Mouse (Mus musculus): Measurements from ENCODE around the gene Platr17. TPM values are rescaled to one million over a fixed set of nuclear protein-coding genes. Genes with fewer than 3 reads are reported as not detected.

The Platr17 gene
- total and polyA plus RNA-seq, 3 experiments: not detected

GRCm38 (mm10) chr17:33940981-33941380 is 36.0 kb downstream of the Platr17 start:
- WGBS: 2% methylated on average over 26 of the region's 26 CpGs
- intact Hi-C loops (cut with DNase I): loop anchor here (1.0 kb wide), 3 partner anchors 10 to 14 kb away; partner anchors contain the start of genes B3galt4, Rgl2 and Vps52
- Histone ChIP-seq H3K79me2 (replicated peaks; ENCODE audit: control insufficient read depth, insufficient read depth, low read length) (no peaks in the 10 kb centered on the region), H3K36me3 (ENCODE audit: control insufficient read depth, insufficient read depth, low read length) (no peaks in the 10 kb centered on the region), H3K27me3 (ENCODE audit: control insufficient read depth, insufficient read depth, low read length) (no peaks in the 10 kb centered on the region), H3K4me1 (ENCODE audit: control insufficient read depth, insufficient read depth, low read length) (peaks cover 3% of the 10 kb centered on the region; the same call in 1 of the 2 replicates), H3K4me3 (peak overlapping the region; percentile 76), H3K27ac (peak overlapping the region; percentile 92; the same call in 1 of the 2 replicates), H3K9ac (ENCODE audit: low read depth, low read length) (peak overlapping the region; percentile 92)
- DNase-seq: no peak
- TF ChIP-seq EP300 (IDR thresholded peaks at IDR 0.05; ENCODE audit: insufficient read depth, low read depth, low read length): no peak
- no peak for TF ChIP-seq CTCF (IDR thresholded peaks at IDR 0.05)
- no peak for TF ChIP-seq POLR2A (IDR thresholded peaks at IDR 0.05; ENCODE audit: insufficient read depth, low read depth, low read length)

- TF ChIP-seq EP300 (IDR thresholded peaks at IDR 0.05; ENCODE audit: insufficient read depth, low read depth, low read length) (no peak), CTCF (IDR thresholded peaks at IDR 0.05) (no peak), POLR2A (IDR thresholded peaks at IDR 0.05; ENCODE audit: insufficient read depth, low read depth, low read length) (no peak)
- DNase-seq: no peak
- no peak overlapping the region for H3K27ac ChIP-seq
- 49% methylated on average over 19 of the region's 19 CpGs for WGBS
- H3K36me3 ChIP-seq (ENCODE audit: control insufficient read depth, insufficient read depth, low read length): no peaks in the 10 kb centered on the region
- peak overlapping the region; percentile 76 for H3K4me3 ChIP-seq
- peaks cover 3% of the 10 kb centered on the region; the same call in 1 of the 2 replicates for H3K4me1 ChIP-seq (ENCODE audit: control insufficient read depth, insufficient read depth, low read length)
- H3K9ac ChIP-seq (ENCODE audit: low read depth, low read length): peak overlapping the region; percentile 92; the same call in 1 of the 2 replicates
- H3K79me2 ChIP-seq (replicated peaks; ENCODE audit: control insufficient read depth, insufficient read depth, low read length): no peaks in the 10 kb centered on the region
- H3K27me3 ChIP-seq (ENCODE audit: control insufficient read depth, insufficient read depth, low read length): no peaks in the 10 kb centered on the region
- intact Hi-C loops (cut with DNase I): no loop called here
These were observed 36.4 kb downstream of the Platr17 start for GRCm38 (mm10) chr17:33941381-33941780.

- no peak for DNase-seq
- Histone ChIP-seq H3K36me3 (ENCODE audit: control insufficient read depth, insufficient read depth, low read length) (no peaks in the 10 kb centered on the region), H3K27me3 (ENCODE audit: control insufficient read depth, insufficient read depth, low read length) (no peaks in the 10 kb centered on the region), H3K79me2 (replicated peaks; ENCODE audit: control insufficient read depth, insufficient read depth, low read length) (no peaks in the 10 kb centered on the region), H3K4me3 (no peak overlapping the region), H3K4me1 (ENCODE audit: control insufficient read depth, insufficient read depth, low read length) (peaks cover 3% of the 10 kb centered on the region; the same call in 1 of the 2 replicates), H3K27ac (no peak overlapping the region), H3K9ac (ENCODE audit: low read depth, low read length) (no peak overlapping the region)
- WGBS: 90% methylated on average over 15 of the region's 15 CpGs
- intact Hi-C loops (cut with DNase I): no loop called here
- TF ChIP-seq EP300 (IDR thresholded peaks at IDR 0.05; ENCODE audit: insufficient read depth, low read depth, low read length) (no peak), CTCF (IDR thresholded peaks at IDR 0.05) (no peak), POLR2A (IDR thresholded peaks at IDR 0.05; ENCODE audit: insufficient read depth, low read depth, low read length) (no peak)
These were observed 38.5 kb downstream of the Platr17 start for GRCm38 (mm10) chr17:33943454-33943853.

GRCm38 (mm10) chr17:33947430-33948089 is 42.6 kb downstream of the Platr17 start:
- no peak for DNase-seq
- peaks cover 3% of the 10 kb centered on the region for H3K4me1 ChIP-seq (ENCODE audit: control insufficient read depth, insufficient read depth, low read length)
- H3K36me3 ChIP-seq (ENCODE audit: control insufficient read depth, insufficient read depth, low read length): no peaks in the 10 kb centered on the region
- intact Hi-C loops (cut with DNase I): no loop called here
- TF ChIP-seq EP300 (IDR thresholded peaks at IDR 0.05; ENCODE audit: insufficient read depth, low read depth, low read length): no peak
- no peak for TF ChIP-seq CTCF (IDR thresholded peaks at IDR 0.05)
- no peak for TF ChIP-seq POLR2A (IDR thresholded peaks at IDR 0.05; ENCODE audit: insufficient read depth, low read depth, low read length)
- H3K79me2 ChIP-seq (replicated peaks; ENCODE audit: control insufficient read depth, insufficient read depth, low read length): no peaks in the 10 kb centered on the region
- WGBS: 67% methylated on average over 10 of the region's 10 CpGs
- H3K9ac ChIP-seq (ENCODE audit: low read depth, low read length): no peak overlapping the region
- no peak overlapping the region for H3K4me3 ChIP-seq
- H3K27ac ChIP-seq: no peak overlapping the region
- H3K27me3 ChIP-seq (ENCODE audit: control insufficient read depth, insufficient read depth, low read length): no peaks in the 10 kb centered on the region

GRCm38 (mm10) chr17:33948090-33948904 is 43.4 kb downstream of the Platr17 start:
- DNase-seq: no peak
- Histone ChIP-seq H3K9ac (ENCODE audit: low read depth, low read length) (no peak overlapping the region), H3K27me3 (ENCODE audit: control insufficient read depth, insufficient read depth, low read length) (no peaks in the 10 kb centered on the region), H3K4me1 (ENCODE audit: control insufficient read depth, insufficient read depth, low read length) (peaks cover 3% of the 10 kb centered on the region), H3K79me2 (replicated peaks; ENCODE audit: control insufficient read depth, insufficient read depth, low read length) (no peaks in the 10 kb centered on the region), H3K36me3 (ENCODE audit: control insufficient read depth, insufficient read depth, low read length) (no peaks in the 10 kb centered on the region), H3K4me3 (no peak overlapping the region), H3K27ac (no peak overlapping the region)
- TF ChIP-seq POLR2A (IDR thresholded peaks at IDR 0.05; ENCODE audit: insufficient read depth, low read depth, low read length) (no peak), EP300 (IDR thresholded peaks at IDR 0.05; ENCODE audit: insufficient read depth, low read depth, low read length) (no peak), CTCF (IDR thresholded peaks at IDR 0.05) (no peak)
- WGBS: 85% methylated on average over 22 of the region's 22 CpGs
- intact Hi-C loops (cut with DNase I): no loop called here

Measured in heart, adult 2 months (tissue).